Comparison of ENCODE assay signal across 8 mouse cellular contexts in genomic region chr6:50309019-50309418, GRCm38 (mm10). TPM values are rescaled to one million over a fixed set of nuclear protein-coding genes. Genes with fewer than 3 reads are reported as not detected.
DNase-seq lines count a peak whose midpoint lies in the region; ATAC-seq lines count a peak whose summit lies in the region.

No protein-coding gene starts in this region.

- H3K4me2 ChIP-seq in neural tube, embryonic 15.5 days, result no peak overlapping the region

- H3K27me3 ChIP-seq in neural tube, embryonic 15.5 days (replicated peaks), result no peaks in the 10 kb centered on the region

- no peak overlapping the region for H3K4me3 ChIP-seq in neural tube, embryonic 15.5 days (replicated peaks)

- H3K27ac ChIP-seq in neural tube, embryonic 15.5 days (replicated peaks), result no peak overlapping the region

- ATAC-seq in neural tube, embryonic 15.5 days (ENCODE audit: low FRiP score), result no peak
- ATAC-seq in inflammation-experienced regulatory T-cells, adult 6 months, result no peak

- H3K36me3 ChIP-seq in neural tube, embryonic 15.5 days, result no peaks in the 10 kb centered on the region

- no peaks in the 10 kb centered on the region for H3K4me1 ChIP-seq in neural tube, embryonic 15.5 days

- WGBS in neural tube, embryonic 15.5 days, result 42% methylated on average over 6 of the region's 6 CpGs

- H3K9me3 ChIP-seq in neural tube, embryonic 15.5 days (replicated peaks), result no peaks in the 10 kb centered on the region

- no peak overlapping the region for H3K9ac ChIP-seq in neural tube, embryonic 15.5 days (replicated peaks)

- DNase-seq in gastrocnemius, postnatal 10 days, result peak; percentile 25
- DNase-seq in gastrocnemius, adult 8-10 months (ENCODE audit: low spot score in 2 of 2), result no peak
- DNase-seq in neural tube, embryonic 10.5 days (ENCODE audit: extremely low spot score, low spot score), result peak; percentile 31
- peak; percentile 22 for DNase-seq in embryo, embryonic 11.5 days (ENCODE audit: low read depth, low spot score)
- peak; percentile 69 to 72 for DNase-seq in kidney, postnatal 4 days
- peak; percentile 52 for DNase-seq in right cerebral cortex, postnatal 14 days

RNA-seq across cellular contexts. Expression of gene Gsdme, which starts 45.4 kb away (rescaled TPM):
- total RNA-seq in gastrocnemius, postnatal 10 days (2021), result 1 to 10 TPM; 1.7 to 2.2 TPM
- under 1 TPM; 0.31 to 0.48 (median 0.37) TPM for total RNA-seq in gastrocnemius, adult 8-10 months (2022)
- 76.3 and 86.0 TPM in 2 replicates for polyA plus RNA-seq in neural tube, embryonic 15.5 days (2015; fragmentation: Nextera tagmentation; extraction: Ambion mirVana)
- polyA plus RNA-seq in inflammation-experienced regulatory T-cells, adult 6 months (2017; shearing (Covaris generic)), result 10 to 100 TPM; 13.9 to 18.5 (median 15.4) TPM

Comparison
In these comparisons a context has a peak if more than half of its experiments do, and no peak if none do; other contexts are left out.
1. DNase-seq: peak in gastrocnemius, postnatal 10 days (single experiment), neural tube, embryonic 10.5 days (single experiment), embryo, embryonic 11.5 days (single experiment), kidney, postnatal 4 days (2 of 2) and right cerebral cortex, postnatal 14 days (single experiment); none in gastrocnemius, adult 8-10 months (0 of 2).